Mouse (Mus musculus) ES-E14 (cell line): ENCODE measurements at regions not wholly inside any gene's neighbourhood (a gene's known extent, or its start where the extent isn't known, plus 50 kb on each side); places are given as distances from the start of the nearest gene placed in this dataset.

Experiments used
- CHD2 ChIP-seq: IDR thresholded peaks from 2 replicates; pipeline ENCODE4 v1.6.1; 2014; ENCODE audit warnings: mild to moderate bottlenecking, low read depth, low read length, inconsistent platforms
- HCFC1 ChIP-seq: IDR thresholded peaks from 2 replicates; pipeline ENCODE4 v1.6.1; 2012; ENCODE audit warnings: low read length, inconsistent platforms, borderline replicate concordance; ENCODE audit not compliant: insufficient read depth
- MAFK ChIP-seq: IDR thresholded peaks from 2 replicates; pipeline ENCODE4 v1.6.1; 2014; ENCODE audit warnings: mild to moderate bottlenecking, low read depth, low read length, inconsistent platforms; ENCODE audit not compliant: insufficient read depth
- ZC3H11A ChIP-seq: IDR thresholded peaks from 2 replicates; pipeline ENCODE4 v1.6.1; 2012; ENCODE audit warnings: low read depth, mild to moderate bottlenecking, inconsistent platforms, low read length, borderline replicate concordance
- ZNF384 ChIP-seq: IDR thresholded peaks from 2 replicates; pipeline ENCODE4 v1.6.1; 2012; ENCODE audit warnings: low read depth, low read length, inconsistent platforms

GRCm38 (mm10) chr16:85712291-85712690 is 90.6 kb downstream of the Adamts1 start:
- TF ChIP-seq HCFC1 (no peak), MAFK (no peak), ZNF384 (no peak), ZC3H11A (no peak), CHD2 (no peak)
